Mouse (Mus musculus) neural tube, embryonic 11.5 days (tissue): ENCODE data around the gene 2610528J11Rik. TPM values are rescaled to one million over a fixed set of nuclear protein-coding genes. Genes with fewer than 3 reads are reported as not detected.
A peak's percentile ranks its signal among the peaks of the same experiment; 100 is the strongest.
"Not testable (repeated sequence)": the region's sequence is repeated elsewhere in the genome, so short reads cannot be mapped to it uniquely, and the experiment has no call there.

Experiments
- ATAC-seq: fragments of 200-750 bp; cut with Nextera tagmentation; 2 replicates; pipeline ENCODE4 v1.8.0; 2017; ENCODE audit warnings: moderate number of reproducible peaks, mild to moderate bottlenecking, moderate TSS enrichment, moderate library complexity; ENCODE audit not compliant: insufficient read depth, low FRiP score, low TSS enrichment
- DNase-seq: peaks from one replicate; pipeline ENCODE4 v3.0.0-alpha.2; 2015; ENCODE audit warnings: low spot score
- H3K27ac ChIP-seq: fragments of 300-500 bp; sonication (generic); 2 replicates; pipeline ENCODE4 v1.5.1; 2014; ENCODE audit warnings: low read depth, mild to moderate bottlenecking, low read length
- H3K27me3 ChIP-seq: fragments of 300-500 bp; sonication (generic); 2 replicates; pipeline ENCODE4 v1.6.1; 2014; ENCODE audit warnings: mild to moderate bottlenecking, low read length, mixed read lengths; ENCODE audit not compliant: control insufficient read depth, insufficient read depth
- H3K36me3 ChIP-seq: fragments of 300-500 bp; sonication (generic); 2 replicates; pipeline ENCODE4 v1.6.1; 2014; ENCODE audit warnings: mild to moderate bottlenecking, low read length, moderate library complexity, mixed read lengths; ENCODE audit not compliant: control insufficient read depth, insufficient read depth
- H3K4me1 ChIP-seq: fragments of 300-500 bp; sonication (generic); 2 replicates; pipeline ENCODE4 v1.6.1; 2014; ENCODE audit warnings: low read length, mixed read lengths; ENCODE audit not compliant: control insufficient read depth, insufficient read depth
- H3K4me2 ChIP-seq: fragments of 300-500 bp; sonication (generic); 2 replicates; pipeline ENCODE4 v1.6.1; 2014; ENCODE audit warnings: low read depth, mild to moderate bottlenecking, moderate library complexity
- H3K4me3 ChIP-seq: fragments of 300-500 bp; sonication (generic); 2 replicates; pipeline ENCODE4 v1.5.1; 2014; ENCODE audit warnings: low read depth, low read length
- H3K9ac ChIP-seq: fragments of 300-500 bp; sonication (generic); 2 replicates; pipeline ENCODE4 v1.6.1; 2014; ENCODE audit warnings: mild to moderate bottlenecking, low read length
- H3K9me3 ChIP-seq: fragments of 300-500 bp; sonication (generic); 2 replicates; pipeline ENCODE4 v1.6.1; 2016; ENCODE audit warnings: low read length; ENCODE audit not compliant: control insufficient read depth
- WGBS: fragments of 180-500 bp; shearing (Covaris S2); extraction: QIAGEN DNeasy Blood & Tissue Kit; methylation state at CpG from one replicate; pipeline ENCODE4 v1.1.7; 2014; 5-methylcytosine and 5-hydroxymethylcytosine counted together
- polyA plus RNA-seq: library from polyadenylated mRNA; unstranded; fragments of >200 nt; fragmentation: Nextera tagmentation; extraction: Ambion mirVana; gene quantifications from 2 replicates; pipeline ENCODE4 v1.2.1, GENCODE M21; 2014

2610528J11Rik gene
- polyA plus RNA-seq, 1 experiment from 2014 or later = 0.74 TPM

DNA sequence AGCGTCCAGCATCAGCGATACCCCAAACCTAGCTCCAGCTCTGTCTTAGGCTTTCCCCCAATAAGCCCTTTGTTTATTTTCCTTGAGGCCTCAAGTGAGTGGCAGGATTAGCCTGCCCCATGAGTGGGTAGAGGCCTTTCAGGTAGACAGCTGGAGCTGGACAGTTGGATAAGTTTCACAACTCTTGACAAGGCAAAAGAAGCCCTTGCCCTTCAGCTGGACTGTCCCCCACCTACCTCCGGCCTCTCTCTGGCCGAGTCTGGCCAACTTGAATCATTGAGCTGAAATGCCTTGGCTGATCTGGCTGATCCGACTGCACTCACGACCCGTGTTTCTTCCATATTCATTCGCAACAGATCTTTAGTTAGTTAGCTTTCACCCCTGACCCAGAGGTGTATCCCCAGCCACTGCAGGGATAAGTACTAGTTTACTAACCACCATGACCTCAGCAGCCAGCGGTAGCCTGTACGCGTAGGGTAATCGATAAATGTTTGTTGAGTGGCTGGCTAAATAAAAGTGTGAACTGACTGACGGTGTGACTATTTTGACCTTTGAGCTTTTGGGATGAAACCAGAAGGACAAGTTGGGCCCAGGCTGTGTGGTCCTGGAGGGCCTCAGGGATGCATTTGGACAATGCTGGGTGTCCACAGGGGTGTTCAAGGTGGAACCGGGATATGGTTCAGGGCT, 17.8 kb downstream of the 2610528J11Rik start:
- no peaks in the 10 kb centered on the region for H3K36me3 ChIP-seq
- no peak for ATAC-seq
- DNase-seq = no peak

DNA sequence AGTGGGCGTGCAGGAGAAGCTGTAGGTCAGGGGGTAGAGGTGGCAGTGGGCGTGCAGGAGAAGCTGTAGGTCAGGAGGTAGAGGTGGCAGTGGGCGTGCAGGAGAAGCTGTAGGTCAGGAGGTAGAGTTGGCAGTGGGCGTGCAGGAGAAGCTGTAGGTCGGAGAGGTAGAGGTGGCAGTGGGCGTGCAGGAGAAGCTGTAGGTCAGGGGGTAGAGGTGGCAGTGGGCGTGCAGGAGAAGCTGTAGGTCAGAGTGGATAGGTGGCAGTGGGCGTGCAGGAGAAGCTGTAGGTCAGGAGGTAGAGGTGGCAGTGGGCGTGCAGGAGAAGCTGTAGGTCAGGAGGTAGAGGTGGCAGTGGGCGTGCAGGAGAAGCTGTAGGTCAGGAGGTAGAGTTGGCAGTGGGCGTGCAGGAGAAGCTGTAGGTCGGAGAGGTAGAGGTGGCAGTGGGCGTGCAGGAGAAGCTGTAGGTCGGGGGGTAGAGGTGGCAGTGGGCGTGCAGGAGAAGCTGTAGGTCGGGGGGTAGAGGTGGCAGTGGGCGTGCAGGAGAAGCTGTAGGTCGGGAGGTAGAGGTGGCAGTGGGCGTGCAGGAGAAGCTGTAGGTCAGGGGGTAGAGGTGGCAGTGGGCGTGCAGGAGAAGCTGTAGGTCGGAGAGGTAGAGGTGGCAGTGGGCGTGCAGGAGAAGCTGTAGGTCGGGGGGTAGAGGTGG, 20.8 kb downstream of the 2610528J11Rik start:
- not testable (repeated sequence) for H3K4me2 ChIP-seq

More for the DNA sequence above, 17.8 kb downstream of the 2610528J11Rik start:
- 81% methylated on average over 14 of the region's 14 CpGs for WGBS
- Histone ChIP-seq H3K9ac (no peak overlapping the region), H3K27me3 (0 out of 2 replicates have a peak, but pooled peaks cover 2% of the 10 kb centered on the region), H3K9me3 (no peaks in the 10 kb centered on the region), H3K4me3 (no peak overlapping the region), H3K4me2 (no peak overlapping the region), H3K4me1 (no peaks in the 10 kb centered on the region), H3K27ac (no peak overlapping the region)

DNA sequence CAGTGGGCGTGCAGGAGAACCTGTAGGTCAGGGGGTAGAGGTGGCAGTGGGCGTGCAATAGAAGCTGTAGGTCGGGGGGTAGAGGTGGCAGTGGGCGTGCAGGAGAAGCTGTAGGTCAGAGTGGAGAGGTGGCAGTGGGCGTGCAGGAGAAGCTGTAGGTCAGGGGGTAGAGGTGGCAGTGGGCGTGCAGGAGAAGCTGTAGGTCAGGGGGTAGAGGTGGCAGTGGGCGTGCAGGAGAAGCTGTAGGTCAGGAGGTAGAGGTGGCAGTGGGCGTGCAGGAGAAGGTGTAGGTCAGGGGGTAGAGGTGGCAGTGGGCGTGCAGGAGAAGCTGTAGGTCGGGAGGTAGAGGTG, 21.3 kb downstream of the 2610528J11Rik start:
- not testable (repeated sequence) for H3K9ac ChIP-seq, H3K4me2 ChIP-seq, H3K27me3 ChIP-seq, H3K4me3 ChIP-seq, H3K4me1 ChIP-seq, H3K27ac ChIP-seq, H3K9me3 ChIP-seq, ATAC-seq, H3K36me3 ChIP-seq
- WGBS = 87% methylated on average over 10 of the region's 10 CpGs
- peak; percentile 56 for DNase-seq

More for the DNA sequence above, 20.8 kb downstream of the 2610528J11Rik start:
- H3K36me3 ChIP-seq, H3K27ac ChIP-seq, H3K27me3 ChIP-seq, ATAC-seq, H3K4me3 ChIP-seq, H3K9ac ChIP-seq, DNase-seq, H3K4me1 ChIP-seq, H3K9me3 ChIP-seq: not testable (repeated sequence)
- WGBS = 87% methylated on average over 22 of the region's 23 CpGs

- no peak overlapping the region for H3K4me3 ChIP-seq
- no peak overlapping the region for H3K4me2 ChIP-seq
- WGBS = 85% methylated on average over 3 of the region's 3 CpGs
These were observed 26.3 kb downstream of the 2610528J11Rik start for GRCm38 (mm10) chr4:118553039-118553649.

GRCm38 (mm10) chr4:118564062-118564925, 37.5 kb downstream of the 2610528J11Rik start:
- WGBS = 82% methylated on average over 13 of the region's 13 CpGs
- H3K27me3 ChIP-seq = no peaks in the 10 kb centered on the region
- DNase-seq (no peak), ATAC-seq (no peak)
- H3K27ac ChIP-seq = no peak overlapping the region
- no peaks in the 10 kb centered on the region for H3K4me1 ChIP-seq
- no peaks in the 10 kb centered on the region for H3K36me3 ChIP-seq
- no peak overlapping the region for H3K4me3 ChIP-seq
- H3K9me3 ChIP-seq = no peaks in the 10 kb centered on the region
- H3K4me2 ChIP-seq = no peak overlapping the region
- no peak overlapping the region for H3K9ac ChIP-seq

More at GRCm38 (mm10) chr4:118553039-118553649, 26.3 kb downstream of the 2610528J11Rik start:
- ATAC-seq (no peak), DNase-seq (no peak)
- H3K36me3 ChIP-seq = no peaks in the 10 kb centered on the region
- H3K27ac ChIP-seq = no peak overlapping the region
- H3K27me3 ChIP-seq = no peaks in the 10 kb centered on the region
- no peak overlapping the region for H3K9ac ChIP-seq
- no peaks in the 10 kb centered on the region for H3K9me3 ChIP-seq
- no peaks in the 10 kb centered on the region for H3K4me1 ChIP-seq

DNA sequence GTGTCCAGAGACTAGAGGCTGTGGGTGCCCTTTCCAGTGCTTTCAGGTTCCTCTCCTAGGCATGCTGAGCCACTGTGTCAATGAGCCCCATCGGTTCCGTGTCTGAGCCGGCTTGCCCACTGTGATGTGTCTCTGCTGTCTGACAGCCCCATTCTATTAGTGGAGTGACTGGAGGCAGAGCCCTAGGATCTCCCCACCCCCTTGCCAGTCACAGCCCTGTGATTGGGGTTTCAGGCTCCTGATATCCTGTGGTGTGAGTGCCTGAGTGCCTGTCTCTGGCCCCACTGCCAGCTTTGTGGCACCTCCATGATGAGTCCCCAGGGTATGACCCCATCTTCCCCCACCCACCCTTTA, 38.1 kb downstream of the 2610528J11Rik start:
- H3K4me1 ChIP-seq = no peaks in the 10 kb centered on the region
- DNase-seq = no peak
- no peak for ATAC-seq

DNA sequence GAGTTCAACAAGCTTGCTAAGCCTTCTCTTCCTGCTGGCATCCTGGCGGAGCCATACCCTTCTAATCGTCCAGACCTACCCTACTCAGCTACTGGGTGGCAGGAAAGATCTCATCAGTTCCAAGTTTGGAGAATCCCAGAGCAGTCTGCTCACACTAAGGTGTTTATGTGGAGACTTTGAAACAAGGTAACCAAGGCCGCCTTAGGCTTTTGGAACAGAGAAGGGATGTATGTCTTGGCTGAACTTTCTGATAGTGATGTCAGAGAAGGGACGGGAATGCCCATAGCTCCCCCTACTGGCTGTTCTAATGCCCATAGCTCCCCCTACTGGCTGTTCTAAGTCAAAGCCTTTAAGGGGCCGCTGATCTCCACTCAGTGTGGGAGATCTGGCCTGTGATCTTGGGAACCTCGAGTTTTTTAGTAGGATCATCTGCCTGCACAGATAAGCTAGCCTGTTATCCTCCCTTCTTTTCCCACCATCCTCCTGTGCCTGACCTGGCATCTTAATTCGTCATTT, 39.4 kb downstream of the 2610528J11Rik start:
- Histone ChIP-seq H3K36me3 (no peaks in the 10 kb centered on the region), H3K9ac (no peak overlapping the region), H3K4me3 (no peak overlapping the region), H3K27ac (no peak overlapping the region), H3K4me2 (no peak overlapping the region), H3K4me1 (no peaks in the 10 kb centered on the region), H3K9me3 (no peaks in the 10 kb centered on the region), H3K27me3 (no peaks in the 10 kb centered on the region)
- 36% methylated on average over 7 of the region's 7 CpGs for WGBS
- DNase-seq (peak; percentile 57), ATAC-seq (no peak)

More for the DNA sequence above, 38.1 kb downstream of the 2610528J11Rik start:
- H3K9ac ChIP-seq = no peak overlapping the region
- 82% methylated on average over 3 of the region's 3 CpGs for WGBS
- no peaks in the 10 kb centered on the region for H3K36me3 ChIP-seq
- H3K27me3 ChIP-seq = no peaks in the 10 kb centered on the region
- H3K27ac ChIP-seq = no peak overlapping the region
- no peaks in the 10 kb centered on the region for H3K9me3 ChIP-seq
- H3K4me3 ChIP-seq = no peak overlapping the region
- H3K4me2 ChIP-seq = no peak overlapping the region

DNA sequence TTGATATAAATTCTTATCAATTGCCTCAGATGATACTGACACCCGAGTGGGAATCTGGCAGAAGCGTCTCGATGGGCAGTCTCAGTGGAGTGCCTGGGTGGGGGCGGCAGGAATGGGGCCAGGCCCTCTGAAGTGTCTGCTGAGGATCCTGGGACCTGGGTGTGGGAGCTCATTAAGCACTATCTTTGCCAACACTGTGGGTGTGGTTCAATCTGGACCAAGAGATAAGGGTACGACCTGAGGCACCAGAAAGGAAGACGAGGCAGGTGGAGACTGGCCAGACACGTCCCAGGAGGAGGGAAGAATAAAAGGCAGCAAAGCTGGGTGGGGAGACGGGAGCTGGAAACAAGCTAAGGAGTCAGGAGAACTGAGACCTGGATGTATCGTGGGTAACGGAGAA, 41.9 kb downstream of the 2610528J11Rik start:
- ATAC-seq (no peak), DNase-seq (no peak)
- Histone ChIP-seq H3K27me3 (no peaks in the 10 kb centered on the region), H3K27ac (no peak overlapping the region), H3K9ac (no peak overlapping the region), H3K4me1 (no peaks in the 10 kb centered on the region), H3K9me3 (no peaks in the 10 kb centered on the region), H3K4me3 (no peak overlapping the region), H3K4me2 (no peak overlapping the region), H3K36me3 (no peaks in the 10 kb centered on the region)
- WGBS = 80% methylated on average over 10 of the region's 10 CpGs
